Mouse (Mus musculus): ENCODE measurements around the gene Mmrn2. TPM values are rescaled to one million over a fixed set of nuclear protein-coding genes. Genes with fewer than 3 reads are reported as not detected.

Mmrn2 gene
- polyA plus RNA-seq, 1 experiment from 2014 or later: 5.7 TPM

GRCm38 (mm10) chr14:34451872-34452271 lies 76.6 kb downstream of the Mmrn2 start:
- Histone ChIP-seq H3K4me3 (ENCODE audit: low read depth, low read length) (no peak overlapping the region), H3K36me3 (ENCODE audit: control insufficient read depth, insufficient read depth) (peaks cover 10% of the 10 kb centered on the region; the same call in 1 of the 2 replicates), H3K4me2 (replicated peaks; ENCODE audit: low read depth) (no peak overlapping the region), H3K4me1 (replicated peaks; ENCODE audit: control insufficient read depth, insufficient read depth, low read length) (0 out of 2 replicates have a peak, but pooled peaks cover 3% of the 10 kb centered on the region), H3K27me3 (replicated peaks; ENCODE audit: control insufficient read depth, insufficient read depth, low read length) (no peaks in the 10 kb centered on the region), H3K27ac (ENCODE audit: low read depth, low read length) (no peak overlapping the region), H3K9ac (ENCODE audit: low read depth, low read length) (no peak overlapping the region), H3K9me3 (ENCODE audit: control insufficient read depth) (no peaks in the 10 kb centered on the region)
- ATAC-seq: no peak
- no peak for TF ChIP-seq CTCF (IDR thresholded peaks at IDR 0.05; ENCODE audit: low read depth)

- Histone ChIP-seq H3K27me3 (replicated peaks; ENCODE audit: control insufficient read depth, insufficient read depth, low read length) (no peaks in the 10 kb centered on the region), H3K4me2 (replicated peaks; ENCODE audit: low read depth) (no peak overlapping the region), H3K27ac (ENCODE audit: low read depth, low read length) (no peak overlapping the region), H3K36me3 (ENCODE audit: control insufficient read depth, insufficient read depth) (peaks cover 17% of the 10 kb centered on the region), H3K4me1 (replicated peaks; ENCODE audit: control insufficient read depth, insufficient read depth, low read length) (0 out of 2 replicates have a peak, but pooled peaks cover 3% of the 10 kb centered on the region), H3K4me3 (ENCODE audit: low read depth, low read length) (no peak overlapping the region), H3K9me3 (ENCODE audit: control insufficient read depth) (no peaks in the 10 kb centered on the region), H3K9ac (ENCODE audit: low read depth, low read length) (no peak overlapping the region)
- 55% methylated on average over 6 of the region's 6 CpGs for WGBS
- ATAC-seq: no peak
- TF ChIP-seq CTCF (IDR thresholded peaks at IDR 0.05; ENCODE audit: low read depth): no peak
Measured at GRCm38 (mm10) chr14:34453648-34454047, 78.4 kb downstream of the Mmrn2 start.

Other genes with a start within 250 kb of the Mmrn2 start
- gene Npy4r, start 223.0 kb upstream of the Mmrn2 start, polyA plus RNA-seq (2015; fragmentation: Nextera tagmentation; extraction: Ambion mirVana): 0.26 and 0.46 TPM in 2 replicates
- 0.13 and 0.17 TPM in 2 replicates for gene Gprin2, start 173.8 kb upstream of the Mmrn2 start, polyA plus RNA-seq (2015; fragmentation: Nextera tagmentation; extraction: Ambion mirVana)
- gene Syt15, start 155.9 kb upstream of the Mmrn2 start, polyA plus RNA-seq (2015; fragmentation: Nextera tagmentation; extraction: Ambion mirVana): 1.0 and 1.2 TPM in 2 replicates
- 3.1 and 3.9 TPM in 2 replicates for gene Shld2, start 65.0 kb upstream of the Mmrn2 start, polyA plus RNA-seq (2015; fragmentation: Nextera tagmentation; extraction: Ambion mirVana)
- gene Glud1, start 64.7 kb upstream of the Mmrn2 start, polyA plus RNA-seq (2015; fragmentation: Nextera tagmentation; extraction: Ambion mirVana): 40.8 TPM in 2 replicates
- gene Fam25c, start 20.0 kb upstream of the Mmrn2 start, polyA plus RNA-seq (2015; fragmentation: Nextera tagmentation; extraction: Ambion mirVana): not detected in 2 replicates
- gene Sncg, start 676 bp upstream of the Mmrn2 start, polyA plus RNA-seq (2015; fragmentation: Nextera tagmentation; extraction: Ambion mirVana): 28.9 and 29.3 TPM in 2 replicates
- gene Bmpr1a, start 127.9 kb downstream of the Mmrn2 start, polyA plus RNA-seq (2015; fragmentation: Nextera tagmentation; extraction: Ambion mirVana): 18.8 and 19.3 TPM in 2 replicates
- not detected in 2 replicates for gene 9230112D13Rik, start 147.3 kb downstream of the Mmrn2 start, polyA plus RNA-seq (2015; fragmentation: Nextera tagmentation; extraction: Ambion mirVana)
- gene Ldb3, start 213.2 kb downstream of the Mmrn2 start, polyA plus RNA-seq (2015; fragmentation: Nextera tagmentation; extraction: Ambion mirVana): 15.2 and 16.2 TPM in 2 replicates
- 0.26 and 0.69 TPM in 2 replicates for gene Opn4, start 224.7 kb downstream of the Mmrn2 start, polyA plus RNA-seq (2015; fragmentation: Nextera tagmentation; extraction: Ambion mirVana)